Mouse (Mus musculus) adrenal gland (tissue): Measurements from ENCODE around the gene Kif26b.

Experiments
- intact Hi-C: fragments of 180-260 bp; cut with DNase I; formaldehyde crosslinking; loops from one replicate; pipeline ENCODE4 v1.15.1; 2025

The Kif26b gene

GRCm38 (mm10) chr1:178655525-178655924 is 126.6 kb downstream of the Kif26b start:
- intact Hi-C loops, result no loop called here

GRCm38 (mm10) chr1:178661035-178661434 is 132.1 kb downstream of the Kif26b start:
- intact Hi-C loops, result no loop called here

- intact Hi-C loops, result no loop called here
Observed at GRCm38 (mm10) chr1:178661556-178661955, 132.6 kb downstream of the Kif26b start.

- intact Hi-C loops, result no loop called here
Observed at GRCm38 (mm10) chr1:178663539-178663938, 134.6 kb downstream of the Kif26b start.

- intact Hi-C loops, result no loop called here
Observed at GRCm38 (mm10) chr1:178664271-178664969, 135.5 kb downstream of the Kif26b start.

GRCm38 (mm10) chr1:178666524-178666923 is 137.6 kb downstream of the Kif26b start:
- intact Hi-C loops, result no loop called here

GRCm38 (mm10) chr1:178667808-178668207 is 138.9 kb downstream of the Kif26b start:
- intact Hi-C loops, result no loop called here

GRCm38 (mm10) chr1:178668907-178669306 is 140.0 kb downstream of the Kif26b start:
- intact Hi-C loops, result no loop called here

- intact Hi-C loops, result no loop called here
Observed at GRCm38 (mm10) chr1:178673051-178673450, 144.1 kb downstream of the Kif26b start.

- intact Hi-C loops, result no loop called here
Observed at GRCm38 (mm10) chr1:178673506-178673905, 144.6 kb downstream of the Kif26b start.

GRCm38 (mm10) chr1:178675542-178676252 is 146.8 kb downstream of the Kif26b start:
- intact Hi-C loops, result no loop called here

- intact Hi-C loops, result no loop called here
Observed at GRCm38 (mm10) chr1:178677160-178677559, 148.2 kb downstream of the Kif26b start.

- intact Hi-C loops, result no loop called here
Observed at GRCm38 (mm10) chr1:178677630-178678221, 148.8 kb downstream of the Kif26b start.

GRCm38 (mm10) chr1:178683631-178684030 is 154.7 kb downstream of the Kif26b start:
- intact Hi-C loops, result no loop called here

- intact Hi-C loops, result loop anchor here (5.0 kb wide), 1 partner anchor 153 kb away; no protein-coding TSS in a partner anchor
Observed at GRCm38 (mm10) chr1:178684991-178685680, 156.2 kb downstream of the Kif26b start.

- intact Hi-C loops, result loop anchor here (5.0 kb wide), 1 partner anchor 155 kb away; no protein-coding TSS in a partner anchor
Observed at GRCm38 (mm10) chr1:178686881-178687280, 158.0 kb downstream of the Kif26b start.

- intact Hi-C loops, result loop anchor here (5.0 kb wide), 1 partner anchor 157 kb away; no protein-coding TSS in a partner anchor
Observed at GRCm38 (mm10) chr1:178689512-178689911, 160.6 kb downstream of the Kif26b start.

- intact Hi-C loops, result no loop called here
Observed at GRCm38 (mm10) chr1:178691679-178692078, 162.8 kb downstream of the Kif26b start.

GRCm38 (mm10) chr1:178700102-178700501 is 171.2 kb downstream of the Kif26b start:
- intact Hi-C loops, result no loop called here

GRCm38 (mm10) chr1:178703496-178703895 is 174.6 kb downstream of the Kif26b start:
- intact Hi-C loops, result no loop called here

- intact Hi-C loops, result no loop called here
Observed at GRCm38 (mm10) chr1:178707925-178708351, 179.0 kb downstream of the Kif26b start.
